ENCODE assay signal across 1 mouse cellular context in the genomic region with DNA sequence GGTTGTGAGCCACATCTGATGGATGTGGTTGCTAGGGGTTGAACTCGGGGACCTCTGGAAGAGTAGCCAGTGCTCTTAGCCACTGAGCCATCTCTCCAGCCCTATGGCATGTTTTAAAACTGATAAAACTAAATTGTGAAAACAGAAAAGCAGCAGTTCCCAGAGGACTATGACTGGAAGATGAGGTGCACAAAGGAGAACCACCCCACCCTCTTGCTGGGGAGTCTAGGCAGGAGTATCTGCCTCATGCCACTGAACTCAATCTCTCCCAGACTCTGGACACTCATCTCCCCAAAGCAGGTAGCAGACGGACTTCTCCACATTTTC.
TF ChIP-seq lines count a peak whose summit lies in the region.

No protein-coding gene starts in this region.

TF ChIP-seq in CH12.LX, 34 proteins besides CTCF, POLR2A, EP300 and RAD21:
- TF ChIP-seq GABPA (IDR thresholded peaks at IDR 0.05; ENCODE audit: insufficient replicate concordance, low read depth, low read length) (no peak), JUN (IDR thresholded peaks at IDR 0.05; ENCODE audit: insufficient read depth, low read depth, low read length) (no peak), IRF4 (IDR thresholded peaks at IDR 0.05; ENCODE audit: low read depth, low read length) (no peak), MEF2A (IDR thresholded peaks at IDR 0.05; ENCODE audit: borderline replicate concordance, low read depth, low read length) (0 out of 2 replicates have a peak, but pooled peaks have one; percentile 24), NELFE (IDR thresholded peaks at IDR 0.05; ENCODE audit: low read depth, low read length) (no peak)
TF ChIP-seq in CH12.LX: peak in this region for 1.
